Mouse (Mus musculus): Measurements from ENCODE around the gene Dlg5. TPM values are rescaled to one million over a fixed set of nuclear protein-coding genes. Genes with fewer than 3 reads are reported as not detected.
A peak's percentile ranks its signal among the peaks of the same experiment; 100 is the strongest.

The Dlg5 gene
- total and polyA plus RNA-seq, 2 experiments from 2014 or later: 17.9 to 87.4 TPM

GRCm38 (mm10) chr14:24206736-24207359 is 38.9 kb downstream of the Dlg5 start:
- H3K27me3 ChIP-seq (ENCODE audit: insufficient read depth, low read length): no peaks in the 10 kb centered on the region
- no peak overlapping the region for H3K4me2 ChIP-seq (ENCODE audit: low read depth, low read length, poor library complexity, severe bottlenecking)
- DNase-seq (ENCODE audit: low spot score) (no peak), ATAC-seq (ENCODE audit: low FRiP score) (no peak)
- H3K4me1 ChIP-seq (ENCODE audit: insufficient read depth, low read length): peaks cover 7% of the 10 kb centered on the region; the same call in 1 of the 2 replicates
- 80% methylated on average over 12 of the region's 12 CpGs for WGBS
- H3K36me3 ChIP-seq (ENCODE audit: insufficient read depth, low read length): no peaks in the 10 kb centered on the region
- H3K9ac ChIP-seq (replicated peaks; ENCODE audit: low read length, poor library complexity, severe bottlenecking): no peak overlapping the region
- H3K9me3 ChIP-seq (ENCODE audit: low read length): no peaks in the 10 kb centered on the region
- no peak overlapping the region for H3K27ac ChIP-seq (ENCODE audit: low read depth, low read length)
- no peak for TF ChIP-seq CTCF (IDR thresholded peaks at IDR 0.05)
- H3K4me3 ChIP-seq (ENCODE audit: low read depth, low read length): no peak overlapping the region

GRCm38 (mm10) chr14:24206314-24206713 is 39.4 kb downstream of the Dlg5 start:
- no peak overlapping the region for H3K27ac ChIP-seq (ENCODE audit: low read depth, low read length)
- H3K27me3 ChIP-seq (ENCODE audit: insufficient read depth, low read length): no peaks in the 10 kb centered on the region
- H3K9ac ChIP-seq (replicated peaks; ENCODE audit: low read length, poor library complexity, severe bottlenecking): no peak overlapping the region
- no peaks in the 10 kb centered on the region for H3K36me3 ChIP-seq (ENCODE audit: insufficient read depth, low read length)
- peaks cover 7% of the 10 kb centered on the region; the same call in 1 of the 2 replicates for H3K4me1 ChIP-seq (ENCODE audit: insufficient read depth, low read length)
- DNase-seq (ENCODE audit: low spot score): no peak
- H3K4me2 ChIP-seq (ENCODE audit: low read depth, low read length, poor library complexity, severe bottlenecking): no peak overlapping the region
- TF ChIP-seq CTCF (IDR thresholded peaks at IDR 0.05): 0 out of 2 replicates have a peak, but pooled peaks have one; percentile 8
- 58% methylated on average over 4 of the region's 9 CpGs for whole genome bisulfite sequencing
- H3K4me3 ChIP-seq (ENCODE audit: low read depth, low read length): no peak overlapping the region
- ATAC-seq (ENCODE audit: low FRiP score): no peak
- no peaks in the 10 kb centered on the region for H3K9me3 ChIP-seq (ENCODE audit: low read length)

GRCm38 (mm10) chr14:24205281-24205871 is 40.3 kb downstream of the Dlg5 start:
- no peaks in the 10 kb centered on the region for H3K9me3 ChIP-seq (ENCODE audit: low read length)
- DNase-seq (ENCODE audit: low spot score) (peak; percentile 76), ATAC-seq (ENCODE audit: low FRiP score) (peak; percentile 33)
- no peaks in the 10 kb centered on the region for H3K36me3 ChIP-seq (ENCODE audit: insufficient read depth, low read length)
- no peak overlapping the region for H3K9ac ChIP-seq (replicated peaks; ENCODE audit: low read length, poor library complexity, severe bottlenecking)
- H3K27ac ChIP-seq (ENCODE audit: low read depth, low read length): peak overlapping the region; percentile 26; the same call in 1 of the 2 replicates
- H3K27me3 ChIP-seq (ENCODE audit: insufficient read depth, low read length): no peaks in the 10 kb centered on the region
- peaks cover 7% of the 10 kb centered on the region; the same call in 1 of the 2 replicates for H3K4me1 ChIP-seq (ENCODE audit: insufficient read depth, low read length)
- H3K4me3 ChIP-seq (ENCODE audit: low read depth, low read length): no peak overlapping the region
- no peak overlapping the region for H3K4me2 ChIP-seq (ENCODE audit: low read depth, low read length, poor library complexity, severe bottlenecking)
- no peak for TF ChIP-seq CTCF (IDR thresholded peaks at IDR 0.05)
- WGBS: 13% methylated on average over 6 of the region's 6 CpGs

- no peak for TF ChIP-seq CTCF (IDR thresholded peaks at IDR 0.05)
- WGBS: 93% methylated on average over 8 of the region's 8 CpGs
- no peaks in the 10 kb centered on the region; the same call in 1 of the 2 replicates for H3K36me3 ChIP-seq (ENCODE audit: insufficient read depth, low read length)
- H3K9me3 ChIP-seq (ENCODE audit: low read length): no peaks in the 10 kb centered on the region
- peaks cover 7% of the 10 kb centered on the region; the same call in 1 of the 2 replicates for H3K4me1 ChIP-seq (ENCODE audit: insufficient read depth, low read length)
- DNase-seq (ENCODE audit: low spot score) (no peak), ATAC-seq (ENCODE audit: low FRiP score) (no peak)
- no peak overlapping the region for H3K4me2 ChIP-seq (ENCODE audit: low read depth, low read length, poor library complexity, severe bottlenecking)
- H3K27me3 ChIP-seq (ENCODE audit: insufficient read depth, low read length): no peaks in the 10 kb centered on the region
- no peak overlapping the region for H3K27ac ChIP-seq (ENCODE audit: low read depth, low read length)
- H3K9ac ChIP-seq (replicated peaks; ENCODE audit: low read length, poor library complexity, severe bottlenecking): no peak overlapping the region
- H3K4me3 ChIP-seq (ENCODE audit: low read depth, low read length): no peak overlapping the region
Observed at GRCm38 (mm10) chr14:24203210-24203609, 42.5 kb downstream of the Dlg5 start.

GRCm38 (mm10) chr14:24200771-24201170 is 44.9 kb downstream of the Dlg5 start:
- Histone ChIP-seq H3K36me3 (ENCODE audit: insufficient read depth, low read length) (no peaks in the 10 kb centered on the region; the same call in 1 of the 2 replicates), H3K9me3 (ENCODE audit: low read length) (no peaks in the 10 kb centered on the region), H3K4me2 (ENCODE audit: low read depth, low read length, poor library complexity, severe bottlenecking) (no peak overlapping the region), H3K27ac (ENCODE audit: low read depth, low read length) (no peak overlapping the region), H3K27me3 (ENCODE audit: insufficient read depth, low read length) (no peaks in the 10 kb centered on the region), H3K4me3 (ENCODE audit: low read depth, low read length) (no peak overlapping the region), H3K9ac (replicated peaks; ENCODE audit: low read length, poor library complexity, severe bottlenecking) (no peak overlapping the region), H3K4me1 (ENCODE audit: insufficient read depth, low read length) (peaks cover 3% of the 10 kb centered on the region; the same call in 1 of the 2 replicates)
- no peak for TF ChIP-seq CTCF (IDR thresholded peaks at IDR 0.05)
- DNase-seq (ENCODE audit: low spot score): no peak
- WGBS: 96% methylated on average over 2 of the region's 2 CpGs
- no peak for ATAC-seq (ENCODE audit: low FRiP score)

- no peak for TF ChIP-seq CTCF (IDR thresholded peaks at IDR 0.05)
- Histone ChIP-seq H3K4me1 (ENCODE audit: insufficient read depth, low read length) (no peaks in the 10 kb centered on the region), H3K27ac (ENCODE audit: low read depth, low read length) (no peak overlapping the region), H3K4me2 (ENCODE audit: low read depth, low read length, poor library complexity, severe bottlenecking) (no peak overlapping the region), H3K36me3 (ENCODE audit: insufficient read depth, low read length) (no peaks in the 10 kb centered on the region; the same call in 1 of the 2 replicates), H3K9ac (replicated peaks; ENCODE audit: low read length, poor library complexity, severe bottlenecking) (no peak overlapping the region), H3K4me3 (ENCODE audit: low read depth, low read length) (no peak overlapping the region), H3K27me3 (ENCODE audit: insufficient read depth, low read length) (no peaks in the 10 kb centered on the region), H3K9me3 (ENCODE audit: low read length) (no peaks in the 10 kb centered on the region)
- ATAC-seq (ENCODE audit: low FRiP score): no peak
- WGBS: 81% methylated on average over 6 of the region's 6 CpGs
- DNase-seq (ENCODE audit: low spot score): no peak
Observed at GRCm38 (mm10) chr14:24199732-24200131, 46.0 kb downstream of the Dlg5 start.
